Mouse (Mus musculus) lung, postnatal 10 days (tissue): ENCODE measurements around the gene Sec24b.

ENCODE experiments used
- DNase-seq: peaks from one replicate; pipeline ENCODE4 v3.0.0; 2021

Sec24b gene

GRCm38 (mm10) chr3:130061281-130061680 lies at the start of gene Sec24b:
TSS of gene Sec24b (minus strand) at chr3:130061553.
- DNase-seq, result peak; percentile 56

- peak; percentile 30 for DNase-seq
These were observed 43.1 kb upstream of the Sec24b start for GRCm38 (mm10) chr3:130104471-130104870.

- peak; percentile 32 for DNase-seq
These were observed 42.1 kb upstream of the Sec24b start for GRCm38 (mm10) chr3:130103486-130103885.

- DNase-seq, result peak; percentile 63
These were observed 33.9 kb upstream of the Sec24b start for GRCm38 (mm10) chr3:130095160-130095781.

GRCm38 (mm10) chr3:130094125-130094704 lies 32.9 kb upstream of the Sec24b start:
- DNase-seq, result no peak

GRCm38 (mm10) chr3:130090460-130090859 lies 29.1 kb upstream of the Sec24b start:
- no peak for DNase-seq

- no peak for DNase-seq
These were observed 27.3 kb upstream of the Sec24b start for GRCm38 (mm10) chr3:130088654-130089053.

- DNase-seq, result no peak
These were observed 26.1 kb upstream of the Sec24b start for GRCm38 (mm10) chr3:130087466-130087865.

GRCm38 (mm10) chr3:130086372-130087080 lies 25.2 kb upstream of the Sec24b start:
- DNase-seq, result peak; percentile 75

- DNase-seq, result no peak
These were observed 22.0 kb upstream of the Sec24b start for GRCm38 (mm10) chr3:130083312-130083711.

GRCm38 (mm10) chr3:130080666-130081065 lies 19.3 kb upstream of the Sec24b start:
- DNase-seq, result no peak

- DNase-seq, result peak; percentile 83
These were observed 18.4 kb upstream of the Sec24b start for GRCm38 (mm10) chr3:130079794-130080193.

GRCm38 (mm10) chr3:130077291-130077690 lies 15.9 kb upstream of the Sec24b start:
- DNase-seq, result no peak

GRCm38 (mm10) chr3:130075746-130076145 lies 14.4 kb upstream of the Sec24b start:
- DNase-seq, result no peak

GRCm38 (mm10) chr3:130073085-130073484 lies 11.7 kb upstream of the Sec24b start:
- DNase-seq, result no peak

- no peak for DNase-seq
These were observed 10.6 kb upstream of the Sec24b start for GRCm38 (mm10) chr3:130071918-130072317.

- DNase-seq, result peak; percentile 87
These were observed 840 bp downstream of the Sec24b start for GRCm38 (mm10) chr3:130060396-130061029.

- DNase-seq, result peak; percentile 14
These were observed 1.5 kb downstream of the Sec24b start for GRCm38 (mm10) chr3:130059805-130060395.

- peak; percentile 10 for DNase-seq
These were observed 2.9 kb downstream of the Sec24b start for GRCm38 (mm10) chr3:130058488-130058887.

GRCm38 (mm10) chr3:130057569-130058345 lies 3.6 kb downstream of the Sec24b start:
- no peak for DNase-seq

GRCm38 (mm10) chr3:130055416-130056385 lies 5.7 kb downstream of the Sec24b start:
- no peak for DNase-seq
